Mouse (Mus musculus) kidney, adult 11 months (tissue): ENCODE results near the gene Ahsa1.
"Not testable (repeated sequence)": the region's sequence is repeated elsewhere in the genome, so short reads cannot be mapped to it uniquely, and the experiment has no call there.

Experiments
- DNase-seq: peaks from one replicate; pipeline ENCODE4 v3.0.0; 2022

The Ahsa1 gene

GRCm38 (mm10) chr12:87266108-87266826, at the start of gene Ahsa1, which contains the start of gene Vipas39:
TSS of gene Ahsa1 (plus strand) at chr12:87266479.
TSS of gene Vipas39 (minus strand) at chr12:87266256.
- DNase-seq = peak; percentile 96

GRCm38 (mm10) chr12:87217596-87217995, 48.7 kb upstream of the Ahsa1 start:
- DNase-seq = no peak

GRCm38 (mm10) chr12:87219362-87219761, 46.9 kb upstream of the Ahsa1 start:
- no peak for DNase-seq

- no peak for DNase-seq
These were observed 41.3 kb upstream of the Ahsa1 start for GRCm38 (mm10) chr12:87224950-87225349.

GRCm38 (mm10) chr12:87226801-87227200, 39.5 kb upstream of the Ahsa1 start:
- DNase-seq = no peak

- no peak for DNase-seq
These were observed 36.6 kb upstream of the Ahsa1 start for GRCm38 (mm10) chr12:87229633-87230032.

GRCm38 (mm10) chr12:87230379-87230895, 35.8 kb upstream of the Ahsa1 start:
- no peak for DNase-seq

- DNase-seq = no peak
These were observed 29.3 kb upstream of the Ahsa1 start for GRCm38 (mm10) chr12:87236882-87237483.

GRCm38 (mm10) chr12:87238632-87239031, 27.6 kb upstream of the Ahsa1 start, which contains the start of gene Noxred1:
TSS of gene Noxred1 (minus strand) at chr12:87238732.
- no peak for DNase-seq

- no peak for DNase-seq
These were observed 16.1 kb upstream of the Ahsa1 start for GRCm38 (mm10) chr12:87250161-87250560.

- DNase-seq = no peak
These were observed 12.4 kb upstream of the Ahsa1 start for GRCm38 (mm10) chr12:87253878-87254277.

- DNase-seq = no peak
These were observed 9.7 kb upstream of the Ahsa1 start for GRCm38 (mm10) chr12:87256629-87257028.

GRCm38 (mm10) chr12:87260562-87260961, 5.7 kb upstream of the Ahsa1 start:
- DNase-seq = no peak

GRCm38 (mm10) chr12:87265444-87265843, 835 bp upstream of the Ahsa1 start:
- DNase-seq = no peak

GRCm38 (mm10) chr12:87266827-87267603, 736 bp downstream of the Ahsa1 start:
- DNase-seq = no peak

GRCm38 (mm10) chr12:87267682-87268081, 1.4 kb downstream of the Ahsa1 start:
- DNase-seq = no peak

GRCm38 (mm10) chr12:87274853-87275831, 8.9 kb downstream of the Ahsa1 start:
- no peak for DNase-seq

- not testable (repeated sequence) for DNase-seq
These were observed 11.0 kb downstream of the Ahsa1 start for GRCm38 (mm10) chr12:87277251-87277650.

GRCm38 (mm10) chr12:87278118-87278730, 11.9 kb downstream of the Ahsa1 start:
- no peak for DNase-seq

- no peak for DNase-seq
These were observed 13.1 kb downstream of the Ahsa1 start for GRCm38 (mm10) chr12:87279350-87279749.

- DNase-seq = no peak
These were observed 13.6 kb downstream of the Ahsa1 start for GRCm38 (mm10) chr12:87279879-87280278.

- DNase-seq = no peak
These were observed 15.5 kb downstream of the Ahsa1 start for GRCm38 (mm10) chr12:87281766-87282165.
